Mouse (Mus musculus): ENCODE data around the gene Tmco5.
"Not testable (repeated sequence)": the region's sequence is repeated elsewhere in the genome, so short reads cannot be mapped to it uniquely, and the experiment has no call there.

Tmco5 gene

GRCm38 (mm10) chr2:116923684-116924083 is 45.2 kb downstream of the Tmco5 start:
- DNase-seq: no peak

- DNase-seq: no peak
These were observed 45.8 kb downstream of the Tmco5 start for GRCm38 (mm10) chr2:116924292-116924691.

- no peak for DNase-seq
These were observed 46.7 kb downstream of the Tmco5 start for GRCm38 (mm10) chr2:116925230-116925629.

GRCm38 (mm10) chr2:116932218-116932617 is 53.7 kb downstream of the Tmco5 start:
- no peak for DNase-seq

- DNase-seq: not testable (repeated sequence)
These were observed 55.7 kb downstream of the Tmco5 start for GRCm38 (mm10) chr2:116934236-116934635.

GRCm38 (mm10) chr2:116934776-116935175 is 56.3 kb downstream of the Tmco5 start:
- no peak for DNase-seq

GRCm38 (mm10) chr2:116936371-116936770 is 57.9 kb downstream of the Tmco5 start:
- no peak for DNase-seq

GRCm38 (mm10) chr2:116937166-116937565 is 58.7 kb downstream of the Tmco5 start:
- DNase-seq: no peak

GRCm38 (mm10) chr2:116941816-116942215 is 63.3 kb downstream of the Tmco5 start:
- no peak for DNase-seq

All from liver (tissue).